Mouse (Mus musculus) kidney, adult 2 months (tissue): ENCODE results near the gene Gpr137. TPM values are rescaled to one million over a fixed set of nuclear protein-coding genes. Genes with fewer than 3 reads are reported as not detected.

ENCODE experiments used
- DNase-seq: peaks from one replicate; pipeline ENCODE4 v3.0.0; 2021
- H3K27ac ChIP-seq: fragments of 200-500 bp; 2 replicates; pipeline ENCODE4 v1.5.1; 2012; ENCODE audit warnings: low read depth, low read length, control low read depth, inconsistent platforms; ENCODE audit not compliant: insufficient read depth
- H3K27me3 ChIP-seq: fragments of 200-500 bp; replicated peaks from 2 replicates; pipeline ENCODE4 v1.6.1; 2012; ENCODE audit warnings: mild to moderate bottlenecking, moderate library complexity, low read length, inconsistent platforms; ENCODE audit not compliant: control insufficient read depth, insufficient read depth
- H3K36me3 ChIP-seq: fragments of 200-500 bp; 2 replicates; pipeline ENCODE4 v1.6.1; 2012; ENCODE audit warnings: mild to moderate bottlenecking, moderate library complexity, low read length, inconsistent platforms; ENCODE audit not compliant: control insufficient read depth, insufficient read depth
- H3K4me1 ChIP-seq: fragments of 200-500 bp; 2 replicates; pipeline ENCODE4 v1.6.1; 2011; ENCODE audit warnings: low read length; ENCODE audit not compliant: control insufficient read depth, insufficient read depth
- H3K4me3 ChIP-seq: fragments of 200-500 bp; 2 replicates; pipeline ENCODE4 v1.5.1; 2011; ENCODE audit warnings: mild to moderate bottlenecking, low read depth, low read length, control low read depth; ENCODE audit not compliant: insufficient read depth
- CTCF ChIP-seq: fragments of 200-500 bp; conservative IDR thresholded peaks from 2 replicates; pipeline ENCODE4 v1.5.1; 2011; ENCODE audit warnings: low read depth, mild to moderate bottlenecking, control low read depth, low read length, moderate library complexity, mixed read lengths; ENCODE audit not compliant: insufficient read depth, insufficient read length
- POLR2A ChIP-seq: fragments of 200-500 bp; IDR thresholded peaks from one replicate; pipeline ENCODE4 v1.6.1; 2011; ENCODE audit warnings: low read depth, low read length, control low read depth
- WGBS: fragments of 180-500 bp; shearing (Covaris S2); methylation state at CpG from one replicate; pipeline ENCODE4 v1.1.7; 2018; 5-methylcytosine and 5-hydroxymethylcytosine counted together
- polyA plus RNA-seq: library from polyadenylated mRNA; depleted of rRNA; stranded (reverse); fragments of >200 nt; gene quantifications from 2 replicates; pipeline ENCODE4 v1.2.3, GENCODE M21; 2012

The Gpr137 gene
- polyA plus RNA-seq, 1 experiment, result 78.4 TPM

- Histone ChIP-seq H3K36me3 (no peaks in the 10 kb centered on the region), H3K27me3 (no peaks in the 10 kb centered on the region), H3K4me3 (no peak overlapping the region), H3K4me1 (peaks cover 16% of the 10 kb centered on the region; the same call in 1 of the 2 replicates), H3K27ac (no peak overlapping the region)
- TF ChIP-seq CTCF (no peak), POLR2A (no peak)
- no peak for DNase-seq
- WGBS, result 84% methylated on average over 13 of the region's 13 CpGs
Observed at GRCm38 (mm10) chr19:6972247-6972917, 30.1 kb upstream of the Gpr137 start.

GRCm38 (mm10) chr19:6971644-6972043 is 29.4 kb upstream of the Gpr137 start:
- TF ChIP-seq POLR2A (no peak), CTCF (no peak)
- Histone ChIP-seq H3K4me1 (peaks cover 14% of the 10 kb centered on the region; the same call in 1 of the 2 replicates), H3K27ac (no peak overlapping the region), H3K36me3 (no peaks in the 10 kb centered on the region), H3K27me3 (no peaks in the 10 kb centered on the region), H3K4me3 (no peak overlapping the region)
- no peak for DNase-seq
- WGBS, result 40% methylated on average over 6 of the region's 6 CpGs

GRCm38 (mm10) chr19:6970460-6971085 is 28.3 kb upstream of the Gpr137 start:
- Histone ChIP-seq H3K4me3 (no peak overlapping the region), H3K27ac (no peak overlapping the region), H3K36me3 (peaks cover under 1% of the 10 kb centered on the region; the same call in 1 of the 2 replicates), H3K27me3 (no peaks in the 10 kb centered on the region), H3K4me1 (peaks cover 8% of the 10 kb centered on the region; the same call in 1 of the 2 replicates)
- 26% methylated on average over 11 of the region's 11 CpGs for WGBS
- TF ChIP-seq CTCF (no peak), POLR2A (no peak)
- DNase-seq, result no peak

- 1% methylated on average over 54 of the region's 55 CpGs for WGBS
- Histone ChIP-seq H3K36me3 (peaks cover 1% of the 10 kb centered on the region; the same call in 1 of the 2 replicates), H3K27me3 (no peaks in the 10 kb centered on the region), H3K4me3 (peak overlapping the region; percentile 81), H3K27ac (peak overlapping the region; percentile 37; the same call in 1 of the 2 replicates), H3K4me1 (peaks cover 8% of the 10 kb centered on the region; the same call in 1 of the 2 replicates)
- DNase-seq, result peak; percentile 81
- TF ChIP-seq POLR2A, result no peak
- peak; percentile 63 for TF ChIP-seq CTCF
Observed at GRCm38 (mm10) chr19:6969665-6970381, 27.5 kb upstream of the Gpr137 start.

GRCm38 (mm10) chr19:6969291-6969664 is 27.0 kb upstream of the Gpr137 start:
- Histone ChIP-seq H3K36me3 (peaks cover 1% of the 10 kb centered on the region; the same call in 1 of the 2 replicates), H3K4me1 (peaks cover 8% of the 10 kb centered on the region; the same call in 1 of the 2 replicates), H3K27ac (0 out of 2 replicates have a peak overlapping the region, but pooled peaks have one; percentile 37), H3K27me3 (no peaks in the 10 kb centered on the region), H3K4me3 (peak overlapping the region; percentile 81)
- WGBS, result under 1% methylated on average over 20 of the region's 20 CpGs
- no peak for DNase-seq
- TF ChIP-seq CTCF (no peak), POLR2A (no peak)

- 0 out of 2 replicates have a peak overlapping the region, but pooled peaks have one; percentile 13 for H3K27ac ChIP-seq
- H3K4me3 ChIP-seq, result peak overlapping the region; percentile 81
- H3K4me1 ChIP-seq, result peaks cover 8% of the 10 kb centered on the region; the same call in 1 of the 2 replicates
- peak; percentile 62 for DNase-seq
- WGBS, result 5% methylated on average over 15 of the region's 15 CpGs
- TF ChIP-seq CTCF, result no peak
- no peak for TF ChIP-seq POLR2A
- H3K27me3 ChIP-seq, result no peaks in the 10 kb centered on the region
- H3K36me3 ChIP-seq, result peaks cover 1% of the 10 kb centered on the region; the same call in 1 of the 2 replicates
Observed at GRCm38 (mm10) chr19:6968491-6969271, 26.4 kb upstream of the Gpr137 start.
